29 mouse cellular contexts compared by ENCODE assay signal in genomic region chr13:59988393-59988965, GRCm38 (mm10).
DNase-seq lines count a peak whose midpoint lies in the region; ATAC-seq lines count a peak whose summit lies in the region.
"Had no signal": no experiment of that assay in that cellular context is flagged by ENCODE, and none has a peak within 500 bp of the region (broad histone marks: within the 10 kb centered on the region; RNA-seq: fewer than 3 reads in every experiment).

No protein-coding gene starts in this region.

- H3K4me2 ChIP-seq in midbrain, embryonic 11.5 days, result no peak overlapping the region
- no peak overlapping the region for H3K4me2 ChIP-seq in midbrain, embryonic 13.5 days (replicated peaks)
- H3K4me2 ChIP-seq in limb, embryonic 12.5 days, result no peak overlapping the region
- no peak overlapping the region for H3K4me2 ChIP-seq in limb, embryonic 15.5 days
- H3K4me2 ChIP-seq: embryonic facial prominence, embryonic 12.5 days; heart, embryonic 12.5 days; heart, embryonic 15.5 days; hindbrain, embryonic 14.5 days had no signal

- no peaks in the 10 kb centered on the region for H3K27me3 ChIP-seq in midbrain, embryonic 11.5 days (ENCODE audit: control insufficient read depth, insufficient read depth, low read length)
- H3K27me3 ChIP-seq in midbrain, embryonic 13.5 days, result no peaks in the 10 kb centered on the region
- H3K27me3 ChIP-seq in limb, embryonic 12.5 days, result no peaks in the 10 kb centered on the region
- no peaks in the 10 kb centered on the region for H3K27me3 ChIP-seq in limb, embryonic 15.5 days
- H3K27me3 ChIP-seq: embryonic facial prominence, embryonic 12.5 days; heart, embryonic 12.5 days; heart, embryonic 15.5 days had no signal

- 85% methylated on average over 7 of the region's 7 CpGs for WGBS in midbrain, embryonic 11.5 days
- WGBS in midbrain, embryonic 13.5 days, result 79% methylated on average over 7 of the region's 7 CpGs
- 53% methylated on average over 7 of the region's 7 CpGs for WGBS in limb, embryonic 12.5 days
- WGBS in limb, embryonic 15.5 days, result 37% methylated on average over 7 of the region's 7 CpGs

- H3K4me1 ChIP-seq in midbrain, embryonic 11.5 days (ENCODE audit: control insufficient read depth, insufficient read depth, low read length), result no peaks in the 10 kb centered on the region
- peaks cover 16% of the 10 kb centered on the region for H3K4me1 ChIP-seq in midbrain, embryonic 13.5 days (replicated peaks)
- peaks cover 49% of the 10 kb centered on the region for H3K4me1 ChIP-seq in limb, embryonic 12.5 days (replicated peaks)
- H3K4me1 ChIP-seq in limb, embryonic 15.5 days, result peaks cover 30% of the 10 kb centered on the region

- no peak overlapping the region for H3K27ac ChIP-seq in midbrain, embryonic 11.5 days (ENCODE audit: low read depth, low read length)
- H3K27ac ChIP-seq in midbrain, embryonic 13.5 days, result no peak overlapping the region
- peak overlapping the region; percentile 59 for H3K27ac ChIP-seq in limb, embryonic 12.5 days
- peak overlapping the region; percentile 59 for H3K27ac ChIP-seq in limb, embryonic 15.5 days
- H3K27ac ChIP-seq: embryonic facial prominence, embryonic 12.5 days; gastrocnemius, adult 2 months; heart, embryonic 15.5 days; hindbrain, embryonic 14.5 days; hindbrain, postnatal 0 days had no signal

- H3K9ac ChIP-seq in midbrain, embryonic 11.5 days (ENCODE audit: low read length), result no peak overlapping the region
- H3K9ac ChIP-seq in midbrain, embryonic 13.5 days (replicated peaks), result no peak overlapping the region
- H3K9ac ChIP-seq in limb, embryonic 12.5 days (replicated peaks), result no peak overlapping the region
- H3K9ac ChIP-seq in limb, embryonic 15.5 days, result no peak overlapping the region
- H3K9ac ChIP-seq: embryonic facial prominence, embryonic 12.5 days; forebrain, postnatal 0 days; heart, embryonic 12.5 days; heart, embryonic 15.5 days; hindbrain, embryonic 14.5 days had no signal

- no peaks in the 10 kb centered on the region for H3K36me3 ChIP-seq in midbrain, embryonic 11.5 days (ENCODE audit: control insufficient read depth, insufficient read depth, low read length)
- no peaks in the 10 kb centered on the region for H3K36me3 ChIP-seq in midbrain, embryonic 13.5 days
- no peaks in the 10 kb centered on the region for H3K36me3 ChIP-seq in limb, embryonic 12.5 days
- H3K36me3 ChIP-seq in limb, embryonic 15.5 days, result no peaks in the 10 kb centered on the region
- H3K36me3 ChIP-seq: embryonic facial prominence, embryonic 12.5 days; heart, embryonic 12.5 days; heart, embryonic 15.5 days had no signal

- no peak for ATAC-seq in midbrain, embryonic 11.5 days (ENCODE audit: low FRiP score)
- ATAC-seq in midbrain, embryonic 13.5 days, result no peak
- ATAC-seq in limb, embryonic 12.5 days (ENCODE audit: insufficient number of reproducible peaks, insufficient read depth, low FRiP score, low TSS enrichment, low read depth), result no peak; the same call in 1 of the 2 replicates
- ATAC-seq in limb, embryonic 15.5 days (ENCODE audit: insufficient number of reproducible peaks, low FRiP score, low TSS enrichment, low read depth), result peak; percentile 66; the same call in 1 of the 2 replicates
- ATAC-seq: forebrain, embryonic 14.5 days; forebrain, postnatal 0 days; hindbrain, postnatal 0 days; inflammation-experienced regulatory T-cells, adult 6 months had no signal

- peak; percentile 82 for DNase-seq in heart, adult 11 months
- DNase-seq in heart, postnatal 25 days (ENCODE audit: low spot score), result no peak
- peak; percentile 53 for DNase-seq in midbrain, embryonic 11.5 days (ENCODE audit: low spot score, missing footprints)
- DNase-seq in cerebellum, postnatal 14 days, result no peak
- DNase-seq in urinary bladder, postnatal 4 days (ENCODE audit: low spot score in 2 of 2), result no peak
- DNase-seq: adrenal gland, adult 2 months; adrenal gland, postnatal 14 days; B cell, adult 2 months; cerebellum, adult 11 months; cerebellum, adult 2 months; cerebellum, adult 9-11 months; cerebellum, postnatal 36 days; forebrain, postnatal 0 days; gastrocnemius, adult 2 months; gastrocnemius, postnatal 14 days; heart, adult 18-20 months; heart, postnatal 10 days; heart, postnatal 4 days had no signal

- H3K4me3 ChIP-seq in midbrain, embryonic 11.5 days (ENCODE audit: low read depth, low read length), result no peak overlapping the region
- H3K4me3 ChIP-seq in midbrain, embryonic 13.5 days (replicated peaks), result no peak overlapping the region
- H3K4me3 ChIP-seq in limb, embryonic 12.5 days (replicated peaks), result no peak overlapping the region
- no peak overlapping the region for H3K4me3 ChIP-seq in limb, embryonic 15.5 days
- H3K4me3 ChIP-seq: embryonic facial prominence, embryonic 12.5 days; erythroblast, embryonic 14.5 days; gastrocnemius, adult 2 months; heart, embryonic 12.5 days; heart, embryonic 15.5 days had no signal

- H3K9me3 ChIP-seq in midbrain, embryonic 11.5 days (ENCODE audit: control insufficient read depth, low read length), result no peaks in the 10 kb centered on the region
- no peaks in the 10 kb centered on the region for H3K9me3 ChIP-seq in midbrain, embryonic 13.5 days
- peaks cover 8% of the 10 kb centered on the region; the same call in 1 of the 2 replicates for H3K9me3 ChIP-seq in limb, embryonic 12.5 days
- H3K9me3 ChIP-seq in limb, embryonic 15.5 days, result no peaks in the 10 kb centered on the region
- H3K9me3 ChIP-seq: heart, embryonic 15.5 days had no signal

- intact Hi-C loops in heart, postnatal 25 days (cut with DNase I), result no loop called here

Comparison
In these comparisons a context has a peak if more than half of its experiments do, and no peak if none do; other contexts are left out.
1. DNase-seq: peak in heart, adult 11 months (single experiment) and midbrain, embryonic 11.5 days (single experiment); none in heart, postnatal 25 days (single experiment), cerebellum, postnatal 14 days (0 of 2) and urinary bladder, postnatal 4 days (0 of 2).
2. H3K27ac ChIP-seq: peak in limb, embryonic 12.5 days (single experiment) and limb, embryonic 15.5 days (single experiment); none in midbrain, embryonic 11.5 days (single experiment) and midbrain, embryonic 13.5 days (single experiment).